29 mouse cellular contexts compared by ENCODE assay signal in the genomic region with DNA sequence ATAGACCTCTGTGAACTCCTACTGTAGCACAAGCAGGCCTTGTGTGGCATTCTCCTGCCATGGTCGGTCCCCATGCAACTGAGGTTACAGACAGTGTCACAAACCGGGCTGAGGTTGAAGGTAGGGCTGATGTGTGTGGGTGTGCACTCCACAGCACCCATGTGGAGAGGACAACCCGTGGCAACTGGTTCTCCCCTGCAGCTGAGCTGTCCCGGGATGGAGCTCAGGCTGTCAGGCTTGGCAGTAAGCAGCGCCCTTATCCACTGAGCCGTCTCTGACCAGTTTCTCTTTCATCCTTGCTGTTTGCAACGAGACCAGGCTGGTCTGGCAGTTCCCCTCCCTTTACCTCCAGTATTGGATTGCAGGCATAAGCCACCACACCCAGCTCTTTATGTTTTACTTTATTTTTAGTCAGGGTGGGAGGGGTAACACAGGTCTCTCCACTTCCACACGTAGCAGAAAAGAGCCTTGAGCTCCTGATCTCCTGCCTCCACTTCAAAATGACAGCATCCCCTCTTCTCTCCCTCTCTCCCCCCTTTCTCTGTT. TPM values are rescaled to one million over a fixed set of nuclear protein-coding genes. Genes with fewer than 3 reads are reported as not detected.
DNase-seq lines count a peak whose midpoint lies in the region; ATAC-seq and TF ChIP-seq lines count a peak whose summit lies in the region.
"Had no signal": no experiment of that assay in that cellular context is flagged by ENCODE, and none has a peak within 500 bp of the region (broad histone marks: within the 10 kb centered on the region; RNA-seq: fewer than 3 reads in every experiment).

No protein-coding gene starts in this region.

- H3K4me1 ChIP-seq in forebrain, embryonic 11.5 days (replicated peaks; ENCODE audit: control insufficient read depth, insufficient read depth, low read length) = no peaks in the 10 kb centered on the region
- H3K4me1 ChIP-seq in forebrain, embryonic 16.5 days (replicated peaks; ENCODE audit: control insufficient read depth, insufficient read depth, low read length) = no peaks in the 10 kb centered on the region
- no peaks in the 10 kb centered on the region for H3K4me1 ChIP-seq in kidney, postnatal 0 days (replicated peaks; ENCODE audit: insufficient read depth, low read length)
- 0 out of 2 replicates have a peak, but pooled peaks cover 10% of the 10 kb centered on the region for H3K4me1 ChIP-seq in embryonic facial prominence, embryonic 15.5 days
- H3K4me1 ChIP-seq in stomach, postnatal 0 days (replicated peaks; ENCODE audit: control insufficient read depth, insufficient read depth) = no peaks in the 10 kb centered on the region
- H3K4me1 ChIP-seq: hindbrain, embryonic 10.5 days; hindbrain, embryonic 15.5 days; intestine, embryonic 15.5 days; liver, embryonic 13.5 days; neural tube, embryonic 13.5 days had no signal

- TF ChIP-seq EP300 in stomach, postnatal 0 days (optimal IDR thresholded peaks at IDR 0.05) = no peak

- H3K9ac ChIP-seq in forebrain, embryonic 11.5 days (ENCODE audit: low read length) = no peak overlapping the region
- H3K9ac ChIP-seq in forebrain, embryonic 16.5 days (replicated peaks; ENCODE audit: low read depth, low read length) = no peak overlapping the region
- H3K9ac ChIP-seq in kidney, postnatal 0 days (ENCODE audit: low read depth, low read length) = no peak overlapping the region
- H3K9ac ChIP-seq in embryonic facial prominence, embryonic 15.5 days = no peak overlapping the region
- no peak overlapping the region for H3K9ac ChIP-seq in stomach, postnatal 0 days (ENCODE audit: low read length)
- H3K9ac ChIP-seq: hindbrain, embryonic 15.5 days; intestine, embryonic 15.5 days; limb, embryonic 15.5 days; liver, embryonic 13.5 days; neural tube, embryonic 13.5 days had no signal

- H3K9me3 ChIP-seq in forebrain, embryonic 11.5 days (ENCODE audit: control insufficient read depth, low read length) = no peaks in the 10 kb centered on the region
- H3K9me3 ChIP-seq in forebrain, embryonic 16.5 days (ENCODE audit: control insufficient read depth, low read length) = no peaks in the 10 kb centered on the region
- no peaks in the 10 kb centered on the region for H3K9me3 ChIP-seq in kidney, postnatal 0 days (replicated peaks; ENCODE audit: low read length)
- no peaks in the 10 kb centered on the region for H3K9me3 ChIP-seq in embryonic facial prominence, embryonic 15.5 days (replicated peaks)
- no peaks in the 10 kb centered on the region for H3K9me3 ChIP-seq in stomach, postnatal 0 days (ENCODE audit: control insufficient read depth, low read length)
- H3K9me3 ChIP-seq: hindbrain, embryonic 10.5 days; hindbrain, embryonic 15.5 days; intestine, embryonic 15.5 days; limb, embryonic 15.5 days; liver, embryonic 13.5 days; neural tube, embryonic 13.5 days had no signal

- DNase-seq in forebrain, embryonic 11.5 days (ENCODE audit: low spot score) = peak; percentile 33
- no peak for DNase-seq in kidney, postnatal 0 days (ENCODE audit: low spot score)
- no peak for DNase-seq in kidney, adult 18-20 months
- DNase-seq in stomach, postnatal 0 days (ENCODE audit: low spot score) = no peak
- DNase-seq in gastrocnemius, postnatal 10 days = no peak
- DNase-seq: adrenal gland, postnatal 14 days; cerebellum, adult 11 months; cerebellum, adult 9-10 months; embryo, embryonic 11 days; gastrocnemius, postnatal 14 days; heart, postnatal 14 days; kidney, postnatal 4 days; liver, embryonic 13.5 days; lung, adult 18-20 months; lung, postnatal 4 days; midbrain, embryonic 14.5 days; thymus, adult 18-20 months; thymus, postnatal 25 days had no signal

- H3K4me3 ChIP-seq in forebrain, embryonic 11.5 days (ENCODE audit: low read depth, low read length) = no peak overlapping the region
- H3K4me3 ChIP-seq in forebrain, embryonic 16.5 days (replicated peaks; ENCODE audit: low read length) = no peak overlapping the region
- H3K4me3 ChIP-seq in kidney, postnatal 0 days (replicated peaks; ENCODE audit: low read depth, low read length) = no peak overlapping the region
- H3K4me3 ChIP-seq in embryonic facial prominence, embryonic 15.5 days (replicated peaks) = no peak overlapping the region
- H3K4me3 ChIP-seq in stomach, postnatal 0 days (ENCODE audit: low read depth, low read length) = no peak overlapping the region
- H3K4me3 ChIP-seq: hindbrain, embryonic 10.5 days; hindbrain, embryonic 15.5 days; intestine, embryonic 15.5 days; limb, embryonic 15.5 days; liver, embryonic 13.5 days; myocyte; neural tube, embryonic 13.5 days had no signal

- H3K27me3 ChIP-seq in forebrain, embryonic 11.5 days (ENCODE audit: control insufficient read depth, insufficient read depth, low read length) = no peaks in the 10 kb centered on the region
- H3K27me3 ChIP-seq in forebrain, embryonic 16.5 days (replicated peaks; ENCODE audit: control insufficient read depth, insufficient read depth, low read length) = no peaks in the 10 kb centered on the region
- no peaks in the 10 kb centered on the region for H3K27me3 ChIP-seq in kidney, postnatal 0 days (ENCODE audit: insufficient read depth, low read length)
- H3K27me3 ChIP-seq in embryonic facial prominence, embryonic 15.5 days = no peaks in the 10 kb centered on the region
- H3K27me3 ChIP-seq in stomach, postnatal 0 days (ENCODE audit: control insufficient read depth, insufficient read depth, low read length) = no peaks in the 10 kb centered on the region
- H3K27me3 ChIP-seq: hindbrain, embryonic 15.5 days; intestine, embryonic 15.5 days; limb, embryonic 15.5 days; liver, embryonic 13.5 days; neural tube, embryonic 13.5 days had no signal

- no peak for ATAC-seq in forebrain, embryonic 11.5 days (replicated peaks; ENCODE audit: low FRiP score)
- ATAC-seq in forebrain, embryonic 16.5 days = no peak
- peak; percentile 41; the same call in 1 of the 2 replicates for ATAC-seq in kidney, postnatal 0 days (replicated peaks; ENCODE audit: low FRiP score, low read depth)
- ATAC-seq in embryonic facial prominence, embryonic 15.5 days (ENCODE audit: insufficient number of reproducible peaks, low FRiP score, low TSS enrichment, low read depth) = no peak; the same call in 1 of the 2 replicates
- peak; percentile 67; the same call in 1 of the 2 replicates for ATAC-seq in stomach, postnatal 0 days (ENCODE audit: low FRiP score, low TSS enrichment)
- ATAC-seq: forebrain, embryonic 14.5 days; intestine, embryonic 15.5 days; lung, postnatal 0 days had no signal

- peaks cover 14% of the 10 kb centered on the region; the same call in 1 of the 2 replicates for H3K36me3 ChIP-seq in forebrain, embryonic 11.5 days (ENCODE audit: control insufficient read depth, insufficient read depth, low read length)
- peaks cover 25% of the 10 kb centered on the region for H3K36me3 ChIP-seq in forebrain, embryonic 16.5 days (ENCODE audit: control insufficient read depth, insufficient read depth)
- H3K36me3 ChIP-seq in kidney, postnatal 0 days (ENCODE audit: insufficient read depth, low read length) = peaks cover 56% of the 10 kb centered on the region
- H3K36me3 ChIP-seq in embryonic facial prominence, embryonic 15.5 days = peaks cover 60% of the 10 kb centered on the region
- peaks cover 30% of the 10 kb centered on the region; the same call in 1 of the 2 replicates for H3K36me3 ChIP-seq in stomach, postnatal 0 days (ENCODE audit: control insufficient read depth, insufficient read depth, low read length)
- H3K36me3 ChIP-seq: G1E had no signal

- 87% methylated on average over 8 of the region's 8 CpGs for WGBS in forebrain, embryonic 11.5 days
- WGBS in forebrain, embryonic 16.5 days = 90% methylated on average over 8 of the region's 8 CpGs
- WGBS in kidney, postnatal 0 days = 64% methylated on average over 8 of the region's 8 CpGs
- 63% methylated on average over 8 of the region's 8 CpGs for WGBS in embryonic facial prominence, embryonic 15.5 days
- WGBS in stomach, postnatal 0 days = 63% methylated on average over 8 of the region's 8 CpGs

- no peak for TF ChIP-seq CTCF in kidney, postnatal 0 days (IDR thresholded peaks at IDR 0.05; ENCODE audit: low read depth)
- no peak for TF ChIP-seq CTCF in stomach, postnatal 0 days (IDR thresholded peaks at IDR 0.05; ENCODE audit: low read depth)

- H3K27ac ChIP-seq in forebrain, embryonic 11.5 days (ENCODE audit: low read depth, low read length) = no peak overlapping the region
- H3K27ac ChIP-seq in forebrain, embryonic 16.5 days (ENCODE audit: low read length) = no peak overlapping the region
- H3K27ac ChIP-seq in kidney, postnatal 0 days = no peak overlapping the region
- peak overlapping the region; percentile 58; the same call in 1 of the 2 replicates for H3K27ac ChIP-seq in embryonic facial prominence, embryonic 15.5 days (replicated peaks)
- H3K27ac ChIP-seq in stomach, postnatal 0 days (replicated peaks) = 0 out of 2 replicates have a peak overlapping the region, but pooled peaks have one; percentile 40
- H3K27ac ChIP-seq: hindbrain, embryonic 10.5 days; hindbrain, embryonic 15.5 days; intestine, embryonic 15.5 days; limb, embryonic 15.5 days; liver, embryonic 13.5 days; neural tube, embryonic 13.5 days had no signal

- no peak overlapping the region for H3K4me2 ChIP-seq in forebrain, embryonic 11.5 days (ENCODE audit: low read depth, low read length, severe bottlenecking)
- no peak overlapping the region for H3K4me2 ChIP-seq in forebrain, embryonic 16.5 days (ENCODE audit: low read length)
- H3K4me2 ChIP-seq in kidney, postnatal 0 days (ENCODE audit: low read length) = no peak overlapping the region
- no peak overlapping the region for H3K4me2 ChIP-seq in embryonic facial prominence, embryonic 15.5 days (replicated peaks)
- H3K4me2 ChIP-seq in stomach, postnatal 0 days (replicated peaks; ENCODE audit: low read depth) = no peak overlapping the region
- H3K4me2 ChIP-seq: hindbrain, embryonic 15.5 days; intestine, embryonic 15.5 days; limb, embryonic 15.5 days; liver, embryonic 13.5 days; neural tube, embryonic 13.5 days had no signal

RNA-seq across cellular contexts. Expression of gene Aebp2, which starts 35.7 kb away (rescaled TPM):
- 15.1 and 15.2 TPM in 2 replicates for polyA plus RNA-seq in forebrain, embryonic 11.5 days (2014; fragmentation: Nextera tagmentation; extraction: Ambion mirVana)
- 6.5 TPM in 2 replicates for polyA plus RNA-seq in forebrain, embryonic 16.5 days (2015; fragmentation: Nextera tagmentation; extraction: Ambion mirVana)
- polyA plus RNA-seq in kidney, postnatal 0 days (2015; fragmentation: Nextera tagmentation; extraction: Ambion mirVana) = 13.0 and 13.9 TPM in 2 replicates
- polyA plus RNA-seq in embryonic facial prominence, embryonic 15.5 days (2015; fragmentation: Nextera tagmentation; extraction: Ambion mirVana) = 13.7 and 15.2 TPM in 2 replicates
- 7.3 and 8.0 TPM in 2 replicates for polyA plus RNA-seq in stomach, postnatal 0 days (2015; fragmentation: Nextera tagmentation; extraction: Ambion mirVana)
- 10 to 100 TPM; 38.6 to 45.2 TPM for total RNA-seq in gastrocnemius, postnatal 10 days (2021)

Comparison
In these comparisons a context has a peak if more than half of its experiments do, and no peak if none do; other contexts are left out.
1. ATAC-seq: peak in kidney, postnatal 0 days (single experiment) and stomach, postnatal 0 days (single experiment); none in forebrain, embryonic 11.5 days (single experiment), forebrain, embryonic 16.5 days (single experiment) and embryonic facial prominence, embryonic 15.5 days (single experiment).
2. H3K27ac ChIP-seq: peak in embryonic facial prominence, embryonic 15.5 days (single experiment) and stomach, postnatal 0 days (single experiment); none in forebrain, embryonic 11.5 days (single experiment), forebrain, embryonic 16.5 days (single experiment) and kidney, postnatal 0 days (single experiment).